Mouse (Mus musculus) olfactory bulb, adult 2 months (tissue): Measurements from ENCODE around the gene Ncam2.

Experiments
- CTCF ChIP-seq: fragments of 200-500 bp; IDR thresholded peaks from 2 replicates; pipeline ENCODE4 v1.5.1; 2012; ENCODE audit warnings: low read depth, mild to moderate bottlenecking, low read length, moderate library complexity; ENCODE audit not compliant: insufficient read depth
- POLR2A ChIP-seq: fragments of 200-500 bp; IDR thresholded peaks from 2 replicates; pipeline ENCODE4 v1.6.1; 2012; ENCODE audit warnings: mild to moderate bottlenecking, low read depth, low read length, moderate library complexity; ENCODE audit not compliant: insufficient read depth

DNA sequence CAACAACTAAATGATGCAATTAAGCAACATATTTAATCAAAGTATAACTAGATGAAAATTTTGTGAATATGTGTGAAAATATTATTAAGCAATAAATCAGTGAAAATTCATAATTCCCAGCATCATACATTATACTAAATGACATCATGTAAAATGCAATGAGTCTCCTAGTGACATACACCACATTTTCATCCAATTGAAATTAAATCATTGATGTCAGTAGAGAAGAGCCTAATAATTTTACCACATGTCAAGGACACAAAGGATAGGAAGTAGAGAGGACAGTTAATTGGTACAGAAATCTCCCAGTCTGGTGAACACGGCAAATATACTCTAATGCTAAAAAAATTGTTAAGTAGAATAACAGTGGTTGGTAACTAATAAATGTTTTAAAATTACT is 118.5 kb downstream of the Ncam2 start:
- TF ChIP-seq CTCF, result no peak
- TF ChIP-seq POLR2A, result no peak
